Mouse (Mus musculus) cerebellum, postnatal 10 days (tissue): ENCODE results near the gene Tspan4.

Experiments used
- DNase-seq, 2 experiments: peaks; one replicate each; pipeline ENCODE4 v3.0.0; 2021; ENCODE audit warnings: mixed read lengths in 2 of 2

The Tspan4 gene

GRCm38 (mm10) chr7:141477578-141478269 is 2.7 kb downstream of the Tspan4 start:
- DNase-seq: no peak

- no peak for DNase-seq
Observed at GRCm38 (mm10) chr7:141478270-141478748, 3.3 kb downstream of the Tspan4 start.

- peak; percentile 86 to 89 for DNase-seq
Observed at GRCm38 (mm10) chr7:141480842-141481497, 5.9 kb downstream of the Tspan4 start.

DNA sequence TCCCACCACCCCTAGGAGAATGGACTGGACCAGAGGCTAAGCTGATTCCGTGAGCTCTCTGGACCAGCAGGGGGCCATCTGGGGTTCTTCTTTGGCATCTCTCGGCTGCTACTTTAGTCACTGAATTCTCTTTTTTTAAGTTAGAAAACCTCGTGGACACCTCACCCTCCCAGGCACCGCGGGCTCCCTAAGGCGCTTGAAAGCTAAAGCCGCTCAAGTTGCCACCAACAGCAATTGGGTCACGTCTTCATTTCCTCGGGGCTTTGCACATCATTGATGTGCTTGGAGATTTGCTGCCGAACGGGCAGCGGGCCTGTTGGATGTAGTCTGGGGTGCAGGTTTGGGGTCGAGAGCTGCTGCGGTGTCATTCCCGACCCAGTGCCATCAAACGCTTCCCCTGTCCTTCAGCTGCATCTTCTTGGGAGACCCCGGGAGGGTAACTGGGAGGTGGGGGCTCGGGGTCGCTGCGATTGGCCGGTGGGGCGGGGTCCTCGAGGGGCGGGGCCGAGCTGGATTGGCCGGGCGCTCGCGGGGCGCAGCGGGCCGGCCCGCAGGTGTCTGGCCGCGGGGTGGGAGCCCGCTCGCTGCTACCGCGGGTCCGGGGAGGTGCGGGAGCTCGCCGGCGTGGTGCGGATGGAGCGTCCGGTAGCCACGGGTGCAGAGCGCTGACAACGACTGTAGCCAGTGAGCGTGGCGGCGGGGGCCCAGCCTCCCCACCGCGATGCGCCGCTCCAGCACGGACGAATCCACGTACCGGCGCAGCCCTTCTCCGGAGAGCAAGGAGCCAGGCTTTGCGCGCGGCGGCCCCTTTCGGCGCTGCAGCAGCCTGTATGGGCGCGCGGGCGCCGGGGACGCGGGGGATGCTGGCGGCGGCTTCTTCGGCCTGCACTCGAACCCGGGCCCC is 6.7 kb downstream of the Tspan4 start:
- DNase-seq: peak; percentile 94 to 96

- peak; percentile 59 to 66 for DNase-seq
Observed at GRCm38 (mm10) chr7:141482531-141483024, 7.5 kb downstream of the Tspan4 start.

GRCm38 (mm10) chr7:141483114-141483653 is 8.1 kb downstream of the Tspan4 start:
- DNase-seq: peak; percentile 28 to 51

DNA sequence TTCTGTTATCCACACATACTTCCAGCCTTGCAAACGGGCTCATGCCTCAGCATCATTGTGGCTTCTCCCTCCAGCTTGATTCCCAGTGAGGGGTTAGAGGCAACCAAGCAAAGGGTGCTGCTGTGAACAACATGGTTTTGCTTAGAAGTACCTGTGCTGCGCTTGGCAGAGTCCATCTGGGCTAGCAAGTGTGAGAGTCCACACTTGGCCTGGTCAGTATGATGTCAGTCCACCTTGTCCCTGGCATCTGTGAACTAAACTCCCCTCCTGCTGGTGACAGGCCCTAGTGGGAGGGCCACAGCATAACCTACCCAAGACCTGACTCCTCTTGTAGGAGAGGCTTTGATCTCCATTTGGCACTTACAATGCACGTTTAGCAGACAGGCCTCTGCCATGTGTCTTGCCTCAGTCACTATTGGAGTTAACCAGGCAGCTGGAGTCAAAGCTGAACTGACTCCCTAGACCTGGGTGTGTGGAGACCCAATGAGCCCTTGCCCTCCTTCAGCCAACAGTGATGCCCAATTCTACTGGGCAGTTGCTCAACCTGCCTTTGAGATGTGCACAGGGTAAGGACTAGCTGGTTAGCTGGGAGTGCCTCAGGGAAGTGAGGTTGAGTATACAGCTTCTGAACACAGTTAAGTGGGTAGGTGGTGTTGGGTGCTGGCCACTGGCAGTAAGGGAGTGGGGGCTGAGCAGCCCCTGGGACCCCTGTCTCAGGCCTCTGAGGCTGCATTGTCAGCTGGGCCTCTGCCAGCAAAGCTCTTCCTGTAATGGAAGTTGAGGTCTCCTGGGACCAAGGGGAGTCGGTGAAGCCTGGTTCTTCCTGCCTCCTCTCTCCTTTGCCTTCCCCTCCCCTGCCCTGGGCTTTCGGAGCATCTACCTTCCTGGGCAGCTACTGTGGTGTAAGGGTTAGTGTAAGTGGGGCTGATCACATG is 9.4 kb downstream of the Tspan4 start:
- DNase-seq: peak; percentile 62 to 70

DNA sequence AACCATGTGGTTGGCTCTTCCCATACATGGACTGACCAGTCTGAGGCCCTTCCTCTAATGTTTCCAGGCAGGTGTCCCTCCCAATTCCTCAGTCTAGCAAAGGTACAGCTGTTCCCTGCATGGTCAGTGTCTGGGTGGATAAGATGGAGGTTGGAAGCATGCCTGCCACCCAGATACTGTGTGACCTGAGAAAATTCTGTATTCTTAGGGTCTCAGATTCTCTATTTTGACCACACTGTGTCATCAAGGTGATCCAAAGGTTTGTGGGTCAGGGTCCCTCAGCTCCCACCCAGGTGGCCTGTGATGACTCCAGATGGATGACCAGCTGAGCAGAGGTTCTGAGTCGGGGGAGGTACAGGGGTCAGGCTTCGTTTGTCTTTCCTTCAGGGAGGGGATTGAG is 10.1 kb downstream of the Tspan4 start:
- DNase-seq: no peak

GRCm38 (mm10) chr7:141485606-141486005 is 10.6 kb downstream of the Tspan4 start:
- peak; percentile 99 for DNase-seq

DNA sequence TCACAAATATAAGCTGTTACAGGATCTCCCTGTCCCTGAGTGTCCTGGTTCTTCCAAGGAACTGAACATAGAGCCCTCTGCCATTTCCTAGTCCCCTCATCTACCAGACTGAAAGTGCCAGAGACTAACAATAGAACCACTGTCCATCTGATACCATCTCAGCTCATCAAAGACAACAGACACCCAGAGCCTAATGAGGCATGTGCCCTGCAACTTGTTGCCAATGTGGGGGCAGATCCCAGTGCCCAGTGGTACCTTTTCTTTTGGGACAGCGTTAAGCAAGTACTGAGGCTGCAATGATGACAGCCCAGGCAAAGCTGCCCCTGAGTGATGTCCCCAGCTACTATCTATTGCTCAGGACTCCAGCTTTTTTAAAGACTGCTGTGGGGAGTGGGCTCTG is 11.2 kb downstream of the Tspan4 start:
- peak in 1 of 2 experiments; percentile 40 for DNase-seq

GRCm38 (mm10) chr7:141487141-141487540 is 12.1 kb downstream of the Tspan4 start:
- peak; percentile 57 to 61 for DNase-seq

DNA sequence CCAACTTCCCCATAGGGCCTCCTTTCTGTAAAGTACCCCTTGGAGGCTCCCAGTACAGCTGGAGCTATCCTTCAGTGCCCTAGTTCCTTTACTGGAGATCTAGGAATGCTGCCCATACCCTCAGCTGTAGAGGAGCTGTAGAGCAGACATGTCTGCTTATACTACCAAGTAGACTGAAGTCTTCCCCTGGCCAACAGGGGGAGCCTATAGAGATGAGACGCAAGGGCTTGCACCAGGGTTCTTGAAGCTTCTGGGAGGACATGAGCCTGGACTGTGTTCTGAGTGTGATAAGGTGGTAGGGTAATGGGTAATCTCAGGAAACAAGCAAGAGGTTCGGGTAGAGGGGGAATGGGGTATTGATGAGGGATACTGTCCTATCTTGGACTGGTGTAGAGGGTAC is 16.1 kb downstream of the Tspan4 start:
- peak in 1 of 2 experiments; percentile 37 for DNase-seq

GRCm38 (mm10) chr7:141492738-141493137 is 17.7 kb downstream of the Tspan4 start:
- peak in 1 of 2 experiments; percentile 54 for DNase-seq

GRCm38 (mm10) chr7:141493729-141494128 is 18.7 kb downstream of the Tspan4 start:
- no peak for DNase-seq

DNA sequence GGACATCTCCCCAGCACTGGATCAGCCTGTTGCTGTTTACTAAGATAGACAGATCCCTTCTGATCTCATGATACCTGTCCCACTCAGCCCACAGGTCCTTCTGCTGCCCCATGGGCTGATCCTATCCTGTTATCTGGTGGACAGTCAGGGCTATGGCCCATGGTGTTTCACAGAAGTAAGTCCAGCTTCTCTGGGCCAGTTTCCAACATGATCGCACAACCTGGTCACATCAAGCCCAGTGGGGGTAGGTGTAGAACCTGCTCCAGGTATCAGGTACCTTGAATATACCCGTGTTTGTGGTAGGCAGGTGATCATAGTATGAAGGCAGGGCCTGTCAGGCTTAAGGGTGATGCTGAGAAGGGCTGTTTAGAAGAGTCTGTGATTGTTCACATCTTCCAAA is 20.3 kb downstream of the Tspan4 start:
- peak in 1 of 2 experiments; percentile 46 for DNase-seq

DNA sequence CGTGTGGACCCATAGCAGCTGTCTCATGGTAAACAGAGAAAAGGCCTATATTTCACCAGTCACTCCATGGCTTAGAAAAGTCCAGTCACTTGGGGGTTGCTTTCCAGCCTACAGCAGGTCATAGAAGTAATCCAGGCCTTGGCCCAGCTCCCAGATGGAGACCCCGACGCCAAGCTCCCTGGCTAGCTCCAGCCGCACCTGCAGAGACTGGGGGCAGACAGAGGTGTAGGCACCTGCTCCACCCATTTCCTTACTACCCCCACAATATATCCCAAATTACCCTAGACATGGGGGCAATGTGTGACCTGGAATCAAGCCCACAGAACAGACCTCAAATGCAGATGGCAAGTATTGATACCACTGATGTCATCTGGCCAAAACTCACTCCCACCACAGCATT is 20.9 kb downstream of the Tspan4 start:
- peak; percentile 65 to 73 for DNase-seq

- no peak for DNase-seq
Observed at GRCm38 (mm10) chr7:141497600-141497999, 22.6 kb downstream of the Tspan4 start.

- DNase-seq: peak; percentile 85 to 88
Observed at GRCm38 (mm10) chr7:141501820-141502555, 26.9 kb downstream of the Tspan4 start.

- DNase-seq: peak; percentile 88 to 92
Observed at GRCm38 (mm10) chr7:141502556-141502905, 27.5 kb downstream of the Tspan4 start.

GRCm38 (mm10) chr7:141506278-141506677 is 31.2 kb downstream of the Tspan4 start:
- DNase-seq: no peak

GRCm38 (mm10) chr7:141508160-141508559 is 33.1 kb downstream of the Tspan4 start:
- DNase-seq: no peak
